In genomic region chr2:127182598-127183381, GRCm38 (mm10) we compare ENCODE assay signal across 8 mouse cellular contexts. TPM values are rescaled to one million over a fixed set of nuclear protein-coding genes. Genes with fewer than 3 reads are reported as not detected.
A peak's percentile ranks its signal among the peaks of the same experiment; 100 is the strongest.
DNase-seq lines count a peak whose midpoint lies in the region; ATAC-seq lines count a peak whose summit lies in the region.

No protein-coding gene starts in this region.

- H3K4me3 ChIP-seq in hindbrain, embryonic 15.5 days: peak overlapping the region; percentile 47

- no peaks in the 10 kb centered on the region for H3K36me3 ChIP-seq in hindbrain, embryonic 15.5 days

- H3K27me3 ChIP-seq in hindbrain, embryonic 15.5 days: 0 out of 2 replicates have a peak, but pooled peaks cover 4% of the 10 kb centered on the region

- peak; percentile 100 for ATAC-seq in activated CD4-positive, CD25-positive, alpha-beta regulatory T cell, adult 4 months
- ATAC-seq in common myeloid progenitor, adult 5-6 weeks (replicated peaks; ENCODE audit: low read depth, poor library complexity, severe bottlenecking): peak; percentile 99
- peak; percentile 100 for ATAC-seq in hindbrain, embryonic 15.5 days (ENCODE audit: low FRiP score, low read depth)

- H3K27ac ChIP-seq in hindbrain, embryonic 15.5 days (replicated peaks): peak overlapping the region; percentile 85

- no peaks in the 10 kb centered on the region for H3K9me3 ChIP-seq in hindbrain, embryonic 15.5 days

- peak; percentile 83 for DNase-seq in gastrocnemius, adult 18-20 months (ENCODE audit: low spot score)
- DNase-seq in layer of hippocampus, postnatal 36 days: peak; percentile 77 to 78
- peak; percentile 92 for DNase-seq in lung, postnatal 25 days (ENCODE audit: low spot score)
- DNase-seq in retina, embryonic 14.5 days (ENCODE audit: low spot score): peak; percentile 88
- DNase-seq in thymus, postnatal 36 days: peak; percentile 61 to 81

- H3K4me1 ChIP-seq in hindbrain, embryonic 15.5 days (replicated peaks): peaks cover 7% of the 10 kb centered on the region

- H3K4me2 ChIP-seq in hindbrain, embryonic 15.5 days: peak overlapping the region; percentile 76

- peak overlapping the region; percentile 55 for H3K9ac ChIP-seq in hindbrain, embryonic 15.5 days

- 1% methylated on average over 17 of the region's 17 CpGs for WGBS in hindbrain, embryonic 15.5 days

RNA-seq across cellular contexts. Expression of gene 1810024B03Rik, which starts 25.3 kb away (rescaled TPM):
- 1 to 10 TPM in 1 of 2 experiments, under 1 TPM in 1; 0.92 to 1.5 TPM for polyA plus RNA-seq in activated CD4-positive, CD25-positive, alpha-beta regulatory T cell, adult 4 months (2017; shearing (Covaris generic))
- 4.4 and 6.5 TPM in 2 replicates for total RNA-seq in common myeloid progenitor, adult 5-6 weeks (2017)
- total RNA-seq in gastrocnemius, adult 18-20 months (2021): under 1 TPM; 0.71 to 0.97 TPM
- polyA plus RNA-seq in hindbrain, embryonic 15.5 days (2015; fragmentation: Nextera tagmentation; extraction: Ambion mirVana): 0.87 and 1.0 TPM in 2 replicates
- under 1 TPM; 0.37 to 0.68 TPM for total RNA-seq in layer of hippocampus, postnatal 36 days (2021)

RNA-seq across cellular contexts. Expression of gene Snrnp200, which starts 25.4 kb away (rescaled TPM):
- polyA plus RNA-seq in activated CD4-positive, CD25-positive, alpha-beta regulatory T cell, adult 4 months (2017; shearing (Covaris generic)): 10 to 100 TPM; 34.2 to 51.7 TPM
- 180 and 226 TPM in 2 replicates for total RNA-seq in common myeloid progenitor, adult 5-6 weeks (2017)
- 10 to 100 TPM; 47.2 TPM for total RNA-seq in gastrocnemius, adult 18-20 months (2021)
- 45.0 and 50.1 TPM in 2 replicates for polyA plus RNA-seq in hindbrain, embryonic 15.5 days (2015; fragmentation: Nextera tagmentation; extraction: Ambion mirVana)
- total RNA-seq in layer of hippocampus, postnatal 36 days (2021): 10 to 100 TPM; 90.5 to 91.6 TPM

RNA-seq across cellular contexts. Expression of gene Itpripl1, which starts 39.5 kb away (rescaled TPM):
- polyA plus RNA-seq in activated CD4-positive, CD25-positive, alpha-beta regulatory T cell, adult 4 months (2017; shearing (Covaris generic)): 10 to 100 TPM; 59.9 to 60.8 TPM
- 24.5 and 25.4 TPM in 2 replicates for total RNA-seq in common myeloid progenitor, adult 5-6 weeks (2017)
- 1 to 10 TPM; 3.6 to 7.6 TPM for total RNA-seq in gastrocnemius, adult 18-20 months (2021)
- polyA plus RNA-seq in hindbrain, embryonic 15.5 days (2015; fragmentation: Nextera tagmentation; extraction: Ambion mirVana): 11.0 and 11.2 TPM in 2 replicates
- total RNA-seq in layer of hippocampus, postnatal 36 days (2021): 1 to 10 TPM; 2.4 to 3.8 TPM

RNA-seq across cellular contexts. Expression of gene Ncaph, which starts 49.0 kb away (rescaled TPM):
- polyA plus RNA-seq in activated CD4-positive, CD25-positive, alpha-beta regulatory T cell, adult 4 months (2017; shearing (Covaris generic)): 10 to 100 TPM; 20.0 to 30.9 TPM
- 58.5 and 73.9 TPM in 2 replicates for total RNA-seq in common myeloid progenitor, adult 5-6 weeks (2017)
- under 1 TPM; 0.50 to 0.66 TPM for total RNA-seq in gastrocnemius, adult 18-20 months (2021)
- 17.3 and 18.7 TPM in 2 replicates for polyA plus RNA-seq in hindbrain, embryonic 15.5 days (2015; fragmentation: Nextera tagmentation; extraction: Ambion mirVana)
- 1 to 10 TPM; 1.3 to 1.7 TPM for total RNA-seq in layer of hippocampus, postnatal 36 days (2021)

Comparison
In these comparisons a context has a peak if more than half of its experiments do, and no peak if none do; other contexts are left out.
1. Peak in every context shown above with its lines: DNase-seq, ATAC-seq, H3K4me3 ChIP-seq and H3K27ac ChIP-seq.